Mouse (Mus musculus): ENCODE measurements around the gene Tcte2. TPM values are rescaled to one million over a fixed set of nuclear protein-coding genes. Genes with fewer than 3 reads are reported as not detected.

Tcte2 gene
- total RNA-seq, 2 experiments from 2014 or later, result 4.2 to 5.8 TPM

GRCm38 (mm10) chr17:13663386-13664166, 98.0 kb downstream of the Tcte2 start:
- DNase-seq (ENCODE audit: low spot score in 2 of 2), result no peak

Other genes with a start within 250 kb of the Tcte2 start
- gene Afdn, start 1.3 kb downstream of the Tcte2 start, total RNA-seq (2021), result 10 to 100 TPM; 82.2 to 87.1 TPM
- gene Gm7168, start 186.5 kb upstream of the Tcte2 start, total RNA-seq (2021), result not detected
- gene Gm7356, start 241.9 kb upstream of the Tcte2 start, total RNA-seq (2021), result not detected

All from gastrocnemius, postnatal 4 days (tissue).